Mouse (Mus musculus) ES-CJ7 (cell line): ENCODE measurements around the gene Hydin.
"Not testable (repeated sequence)": the region's sequence is repeated elsewhere in the genome, so short reads cannot be mapped to it uniquely, and the experiment has no call there.

ENCODE experiments used
- DNase-seq: peaks from one replicate; pipeline ENCODE4 v3.0.0; 2011; ENCODE audit warnings: low read depth, low spot score

Gene Hydin

GRCm38 (mm10) chr8:110339447-110339846 is 72.7 kb downstream of the Hydin start:
- DNase-seq: no peak

DNA sequence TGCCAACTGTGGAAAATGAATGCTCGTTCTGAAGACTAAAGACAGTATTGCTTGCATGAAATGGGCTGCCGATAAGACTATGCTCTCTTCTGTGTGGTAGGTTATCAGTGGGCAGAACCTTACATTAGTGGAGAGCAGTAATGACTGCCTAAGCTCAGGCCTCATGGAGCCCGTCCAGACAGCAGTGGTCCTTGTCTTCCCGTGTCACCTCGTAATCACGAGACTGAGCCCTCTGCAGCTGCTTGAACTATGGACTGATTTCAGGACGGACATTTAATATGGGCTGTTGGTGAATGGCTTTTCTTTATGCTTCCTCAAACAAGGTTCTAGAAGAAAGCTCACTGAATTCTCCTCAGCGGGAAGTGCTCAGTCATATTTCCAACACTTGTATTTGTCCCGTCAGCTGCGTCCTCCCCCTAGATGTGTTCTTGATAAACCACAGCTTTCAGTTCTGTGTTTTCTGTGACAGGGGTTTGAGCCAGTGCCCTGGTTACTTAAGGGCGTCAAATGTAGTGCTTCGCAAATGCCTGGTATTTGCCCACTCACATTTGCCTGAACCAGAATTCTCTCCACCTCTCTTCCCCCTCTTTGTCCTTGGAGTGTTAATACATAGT is 73.4 kb downstream of the Hydin start:
- no peak for DNase-seq

- DNase-seq: no peak
These were observed 79.1 kb downstream of the Hydin start for GRCm38 (mm10) chr8:110345697-110346394.

- DNase-seq: no peak
These were observed 80.1 kb downstream of the Hydin start for GRCm38 (mm10) chr8:110346915-110347314.

DNA sequence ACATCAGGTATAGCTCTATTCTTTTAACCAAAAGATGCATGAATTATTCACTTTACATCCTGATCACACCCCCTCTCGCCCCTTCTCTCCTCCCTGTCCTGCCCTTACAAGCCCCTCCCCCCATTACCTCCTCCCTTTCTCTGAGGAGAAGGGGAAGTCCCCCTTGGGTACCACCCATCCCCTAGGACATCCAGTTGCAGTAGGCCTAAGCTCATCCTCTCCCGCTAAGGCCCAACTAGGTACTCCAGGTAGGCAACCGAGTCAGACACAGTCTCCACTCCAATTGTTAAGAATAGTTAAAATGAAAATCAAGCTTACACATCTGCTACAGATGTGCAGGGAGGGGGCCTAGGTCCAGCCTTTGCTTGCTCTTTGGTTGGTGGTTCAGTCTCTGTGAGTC is 83.9 kb downstream of the Hydin start:
- DNase-seq: no peak

DNA sequence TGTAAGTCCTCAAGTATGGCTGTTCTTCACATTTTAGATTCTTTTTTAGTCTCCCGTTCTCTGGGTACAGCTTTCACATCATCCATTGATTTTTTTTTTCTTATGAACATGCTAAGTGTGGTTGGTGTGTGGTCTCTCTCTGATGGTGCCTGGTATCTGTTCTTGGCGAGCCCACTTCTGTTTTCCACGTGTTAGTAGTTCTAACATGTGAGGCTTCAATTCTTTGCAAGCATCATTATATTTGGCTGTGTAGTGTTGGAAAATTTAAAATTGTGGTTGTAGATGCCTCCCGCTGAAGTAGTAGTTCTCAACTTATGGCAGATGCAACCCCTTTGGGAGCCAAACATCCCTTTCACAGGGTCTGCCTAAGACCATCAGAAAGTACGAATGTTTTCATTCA is 85.1 kb downstream of the Hydin start:
- no peak for DNase-seq

DNA sequence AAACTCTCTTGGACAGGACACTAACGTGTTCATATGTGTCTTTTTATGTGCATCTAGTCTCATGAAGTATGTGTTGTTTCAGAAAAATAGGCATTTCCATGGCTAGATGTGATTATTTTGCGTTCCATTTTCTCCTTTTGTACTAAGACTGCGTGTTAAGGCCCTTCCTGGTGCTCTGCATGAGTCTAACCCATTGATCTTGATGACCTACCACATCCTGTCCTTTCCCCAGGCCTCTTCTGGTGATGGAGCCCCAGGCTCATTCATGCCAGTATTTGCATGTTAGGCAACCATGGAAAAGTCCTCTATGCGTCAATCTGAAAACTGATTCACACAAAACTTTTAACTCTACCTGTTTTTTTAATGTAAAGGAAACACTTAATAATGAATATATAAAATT is 96.2 kb downstream of the Hydin start:
- no peak for DNase-seq

DNA sequence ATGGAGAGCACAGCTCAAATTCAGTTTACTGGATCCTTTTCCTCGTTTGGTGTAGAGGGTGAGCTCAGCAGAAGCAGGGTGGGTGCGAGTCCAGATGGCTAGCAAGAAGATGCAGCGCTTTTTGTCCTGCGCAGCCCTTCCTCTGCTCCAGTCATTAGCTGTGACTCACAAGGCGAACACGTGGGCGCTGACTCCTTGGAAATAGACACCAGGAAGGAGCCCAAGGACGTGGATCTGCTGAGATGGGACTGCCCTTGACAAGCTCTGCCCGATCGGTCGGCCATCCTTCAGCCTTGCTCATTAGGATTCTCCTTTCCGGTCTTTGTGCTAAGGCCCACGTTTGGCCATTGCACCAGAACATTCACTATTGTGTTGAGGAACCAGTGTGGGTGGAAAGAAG is 106.1 kb downstream of the Hydin start:
- DNase-seq: no peak

GRCm38 (mm10) chr8:110373695-110374094 is 106.9 kb downstream of the Hydin start:
- peak; percentile 13 for DNase-seq

GRCm38 (mm10) chr8:110382751-110383150 is 116.0 kb downstream of the Hydin start:
- DNase-seq: no peak

- DNase-seq: not testable (repeated sequence)
These were observed 117.9 kb downstream of the Hydin start for GRCm38 (mm10) chr8:110384632-110385031.

DNA sequence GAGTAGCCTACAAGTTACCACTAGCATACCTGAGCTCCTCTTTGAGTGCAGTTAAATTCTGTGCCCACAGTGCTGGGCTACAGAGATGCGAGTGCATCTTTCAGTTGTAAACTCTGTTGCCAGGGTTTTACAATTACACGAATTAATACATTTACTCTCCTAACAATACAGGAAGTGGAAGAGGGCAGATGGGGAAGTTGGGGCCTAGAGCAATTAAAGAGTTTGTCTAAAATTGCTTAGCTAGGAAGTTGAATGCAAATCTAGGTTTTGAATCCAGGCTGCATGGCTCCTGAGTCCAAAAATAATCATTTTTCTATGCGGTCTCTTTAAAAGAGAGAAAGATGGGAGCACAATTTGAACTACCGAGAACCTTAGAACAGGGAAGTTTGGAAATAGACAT is 128.9 kb downstream of the Hydin start:
- DNase-seq: no peak

- DNase-seq: no peak
These were observed 133.8 kb downstream of the Hydin start for GRCm38 (mm10) chr8:110400536-110400935.

DNA sequence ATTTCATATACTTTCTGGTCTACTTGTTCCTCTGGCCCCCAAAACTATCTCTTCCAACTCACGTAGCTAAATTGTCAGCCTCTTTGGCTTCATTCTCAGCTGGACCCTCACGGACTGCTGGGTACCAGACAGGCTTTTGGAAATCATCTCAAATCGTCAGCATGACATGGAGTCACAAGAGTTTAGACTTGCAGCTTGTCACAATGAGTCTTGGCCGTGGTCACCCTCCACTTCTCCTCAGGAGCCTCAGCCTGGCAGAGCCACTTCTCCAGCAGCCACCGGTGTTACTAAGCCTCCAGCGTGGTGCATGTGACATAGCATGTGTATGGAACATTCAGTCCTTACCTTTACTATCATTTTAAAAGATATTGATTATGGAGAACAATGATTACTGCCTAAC is 135.5 kb downstream of the Hydin start:
- no peak for DNase-seq

DNA sequence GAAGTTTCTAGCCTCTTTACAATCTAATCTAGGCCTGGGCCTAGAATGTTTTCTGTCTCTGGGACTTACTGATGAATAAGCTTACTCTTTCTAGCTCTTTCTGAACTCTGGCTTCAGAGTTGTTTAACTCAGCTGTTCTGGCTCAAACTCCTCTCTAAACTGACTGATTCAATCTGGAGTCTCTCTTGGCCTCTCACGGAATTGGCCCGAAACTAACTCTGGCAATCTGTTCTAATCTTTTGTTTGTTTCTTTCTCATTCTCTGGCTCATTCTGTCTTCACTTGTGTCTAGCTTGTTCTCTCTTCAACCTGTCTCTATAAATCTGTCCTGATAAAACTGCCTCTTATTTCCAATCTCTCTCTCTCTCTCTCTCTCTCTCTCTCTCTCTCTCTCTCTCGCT is 137.7 kb downstream of the Hydin start:
- DNase-seq: no peak

DNA sequence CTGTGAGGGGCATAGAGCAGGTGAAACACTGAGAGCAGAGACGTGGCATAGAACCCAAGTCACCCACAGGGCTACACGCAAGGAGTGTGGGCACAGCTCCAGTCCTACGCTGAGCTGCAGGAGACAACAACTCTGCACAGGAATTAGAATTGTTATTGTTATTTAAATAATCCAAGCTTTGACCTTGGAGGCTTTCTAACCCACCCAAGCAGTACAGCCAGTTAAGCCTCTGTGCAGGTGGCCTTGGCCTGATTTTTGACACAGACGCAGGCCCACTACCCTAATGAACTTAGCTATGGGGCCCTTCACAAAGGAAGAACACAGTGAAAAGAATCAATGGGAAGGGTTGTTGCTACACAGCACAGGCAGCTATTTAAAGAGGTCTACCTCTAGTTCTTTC is 148.3 kb downstream of the Hydin start:
- DNase-seq: peak; percentile 79

- no peak for DNase-seq
These were observed 150.2 kb downstream of the Hydin start for GRCm38 (mm10) chr8:110416931-110417330.

- DNase-seq: no peak
These were observed 151.0 kb downstream of the Hydin start for GRCm38 (mm10) chr8:110417801-110418200.

DNA sequence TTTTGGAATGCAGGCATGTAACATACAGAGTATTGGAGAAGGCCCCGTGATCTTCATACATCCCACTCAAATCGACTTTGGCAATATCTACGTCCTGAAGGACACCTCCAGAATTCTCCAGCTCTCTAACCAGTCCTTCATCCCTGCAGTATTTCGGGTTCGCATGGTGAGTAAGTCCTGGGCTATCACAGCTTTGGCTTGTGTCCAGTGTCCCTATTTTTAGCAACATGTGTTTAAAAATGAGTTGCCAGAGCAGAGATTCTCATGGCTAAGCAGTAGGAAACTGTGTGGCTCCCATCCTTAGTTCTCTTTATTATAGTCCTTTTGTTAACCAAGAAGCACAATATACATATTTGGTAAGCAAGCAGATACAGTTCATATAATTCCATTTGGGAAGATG is 152.9 kb downstream of the Hydin start:
- DNase-seq: no peak

DNA sequence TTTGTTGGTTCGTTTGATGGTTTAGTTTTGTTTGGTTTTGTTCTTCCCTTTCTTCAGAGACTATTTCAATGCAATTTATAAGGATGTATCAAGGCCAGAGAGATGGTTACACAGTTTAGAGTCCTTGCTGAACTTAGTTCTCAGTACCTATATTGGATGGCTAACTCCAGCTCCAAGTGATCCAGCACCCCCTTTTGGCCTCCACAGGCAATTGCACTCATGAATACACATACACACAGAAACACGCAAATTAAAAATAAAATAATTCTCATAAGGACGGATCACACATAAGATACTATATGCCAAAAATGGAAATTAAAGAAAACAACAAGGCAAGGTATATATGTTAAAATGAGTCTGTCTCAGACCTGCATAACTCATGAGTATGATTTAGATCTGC is 153.4 kb downstream of the Hydin start:
- no peak for DNase-seq

DNA sequence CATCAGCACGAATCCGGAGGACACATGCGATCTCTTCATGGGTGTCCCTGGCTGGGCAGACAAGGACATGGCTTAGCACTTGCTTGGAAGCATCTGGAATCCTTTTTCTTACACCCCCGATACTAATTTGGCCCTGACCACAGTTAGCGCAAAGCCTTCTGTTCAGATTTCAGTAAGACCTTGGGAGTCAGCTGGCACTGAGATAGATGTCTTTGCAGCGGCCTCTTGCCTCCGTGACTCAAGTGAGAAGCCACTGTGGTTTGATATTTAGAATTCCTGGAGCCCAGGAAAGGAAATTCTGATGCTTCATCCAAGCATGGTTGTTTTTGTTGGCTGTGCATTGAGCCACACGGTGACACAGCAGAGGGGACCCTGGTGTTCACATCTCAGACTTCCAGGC is 157.4 kb downstream of the Hydin start:
- no peak for DNase-seq

DNA sequence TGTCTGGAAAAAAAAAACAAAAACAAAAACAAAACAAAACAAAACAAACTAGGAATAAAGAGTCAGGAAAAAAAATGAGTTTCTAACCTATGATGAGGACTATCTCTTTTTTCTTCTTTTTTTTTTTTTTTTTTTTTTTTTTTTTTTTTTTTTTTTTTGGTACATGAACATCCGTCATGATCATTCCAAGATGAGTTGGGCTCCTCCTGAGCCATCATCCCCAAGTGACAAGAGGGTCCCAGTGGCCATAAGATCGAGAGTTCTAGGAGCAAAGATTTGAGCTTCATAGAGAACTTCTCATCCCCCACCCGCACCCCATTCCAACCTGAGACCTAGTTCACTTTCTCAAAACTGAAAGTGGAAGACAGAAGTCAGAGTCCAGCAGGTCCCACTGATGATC is 164.6 kb downstream of the Hydin start:
- DNase-seq: no peak

GRCm38 (mm10) chr8:110440528-110440927 is 173.8 kb downstream of the Hydin start:
- DNase-seq: no peak

GRCm38 (mm10) chr8:110444276-110444675 is 177.5 kb downstream of the Hydin start:
- DNase-seq: peak; percentile 20
